Mouse (Mus musculus) liver, embryonic 16.5 days (tissue): ENCODE measurements at regions not wholly inside any gene's neighbourhood (a gene's known extent, or its start where the extent isn't known, plus 50 kb on each side); places are given as distances from the start of the nearest gene placed in this dataset.

Experiments
- ATAC-seq: fragments of 200-750 bp; cut with Nextera tagmentation; 2 replicates; pipeline ENCODE4 v1.8.0; 2017; ENCODE audit warnings: low read depth, mild to moderate bottlenecking, moderate number of reproducible peaks, moderate library complexity
- H3K27ac ChIP-seq: fragments of 300-500 bp; sonication (generic); 2 replicates; pipeline ENCODE4 v1.5.1; 2014; ENCODE audit warnings: mild to moderate bottlenecking, low read length
- H3K27me3 ChIP-seq: fragments of 300-500 bp; sonication (generic); 2 replicates; pipeline ENCODE4 v1.6.1; 2014; ENCODE audit warnings: low read depth, low read length, mixed read lengths; ENCODE audit not compliant: control insufficient read depth, insufficient read depth
- H3K36me3 ChIP-seq: fragments of 300-500 bp; sonication (generic); 2 replicates; pipeline ENCODE4 v1.6.1; 2014; ENCODE audit warnings: mild to moderate bottlenecking; ENCODE audit not compliant: control insufficient read depth, insufficient read depth
- H3K4me1 ChIP-seq: fragments of 300-500 bp; sonication (generic); 2 replicates; pipeline ENCODE4 v1.6.1; 2014; ENCODE audit warnings: low read depth, low read length, mixed read lengths; ENCODE audit not compliant: control insufficient read depth
- H3K4me2 ChIP-seq: fragments of 300-500 bp; sonication (generic); 2 replicates; pipeline ENCODE4 v1.6.1; 2014; ENCODE audit warnings: low read depth, low read length, mixed read lengths
- H3K4me3 ChIP-seq: fragments of 300-500 bp; sonication (generic); 2 replicates; pipeline ENCODE4 v1.5.1; 2014; ENCODE audit warnings: low read depth, mild to moderate bottlenecking, low read length
- H3K9ac ChIP-seq: fragments of 300-500 bp; sonication (generic); 2 replicates; pipeline ENCODE4 v1.6.1; 2014; ENCODE audit warnings: low read depth, low read length
- H3K9me3 ChIP-seq: fragments of 300-500 bp; sonication (generic); replicated peaks from 2 replicates; pipeline ENCODE4 v1.6.1; 2016; ENCODE audit warnings: low read length; ENCODE audit not compliant: control insufficient read depth
- WGBS: fragments of 180-500 bp; shearing (Covaris S2); extraction: QIAGEN DNeasy Blood & Tissue Kit; methylation state at CpG from one replicate; pipeline ENCODE4 v1.1.7; 2014; ENCODE audit not compliant: insufficient replicate concordance; 5-methylcytosine and 5-hydroxymethylcytosine counted together

DNA sequence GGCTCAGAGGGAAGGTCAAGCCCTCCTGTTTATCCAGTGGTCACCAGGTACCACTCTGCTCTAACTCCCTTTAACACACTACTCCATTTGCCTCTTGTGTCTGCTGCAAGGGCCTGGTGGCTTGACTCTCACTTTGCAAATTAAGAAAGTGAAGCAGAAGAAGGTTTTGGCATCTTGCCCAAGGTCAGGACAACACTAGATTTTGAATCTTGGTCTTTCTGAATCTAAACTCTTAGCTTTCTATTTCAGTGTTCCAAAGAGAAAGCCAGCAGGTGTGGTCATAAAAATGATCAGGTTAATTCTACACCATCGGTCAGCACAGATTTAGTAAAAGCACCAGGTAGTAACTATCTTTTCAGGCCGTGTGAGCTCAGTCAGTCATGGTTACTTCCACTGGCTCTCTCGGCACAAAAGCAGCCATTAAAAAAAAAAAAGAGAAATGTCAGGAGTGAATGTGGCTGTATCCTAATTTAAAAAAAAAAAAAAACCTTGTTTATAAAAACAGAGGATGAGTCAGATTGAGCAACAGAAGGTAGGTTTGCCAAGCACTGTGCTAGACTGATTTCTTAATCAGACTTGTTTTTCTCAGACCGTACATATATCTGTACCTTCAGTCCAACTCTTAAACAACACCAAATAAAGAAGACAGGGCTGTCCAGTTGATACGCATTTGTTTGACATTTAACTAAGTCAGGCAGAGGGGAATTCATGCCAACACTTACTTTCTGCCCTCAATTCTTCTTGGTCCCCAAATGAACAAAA is 403.6 kb upstream of the Rgma start:
- no peak overlapping the region for H3K9ac ChIP-seq
- no peaks in the 10 kb centered on the region for H3K27me3 ChIP-seq
- no peak overlapping the region for H3K4me2 ChIP-seq
- no peak for ATAC-seq
- no peak overlapping the region for H3K27ac ChIP-seq
- H3K36me3 ChIP-seq: no peaks in the 10 kb centered on the region
- H3K4me1 ChIP-seq: no peaks in the 10 kb centered on the region
- 59% methylated on average over 5 of the region's 5 CpGs for WGBS
- H3K9me3 ChIP-seq: no peaks in the 10 kb centered on the region
- H3K4me3 ChIP-seq: no peak overlapping the region

DNA sequence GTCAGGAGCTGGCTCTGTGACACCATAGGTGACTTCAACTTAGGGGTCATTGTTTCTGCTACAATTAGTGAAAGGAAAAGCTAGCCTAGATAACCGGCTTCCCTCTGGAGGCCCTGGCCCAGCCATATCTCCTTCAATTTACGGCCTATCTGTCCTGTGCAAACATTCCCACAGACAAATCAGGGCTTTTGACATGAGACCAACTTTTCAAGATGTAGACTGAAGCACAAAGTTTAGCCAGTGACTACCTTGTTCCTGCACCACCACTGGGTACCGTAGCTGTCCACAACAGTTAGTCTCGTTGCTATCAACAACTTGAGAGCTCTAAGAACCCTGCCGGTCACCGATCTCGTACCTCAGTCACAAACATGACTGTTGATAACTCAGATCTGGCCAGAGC is 402.9 kb upstream of the Rgma start:
- Histone ChIP-seq H3K4me2 (no peak overlapping the region), H3K9me3 (no peaks in the 10 kb centered on the region), H3K4me1 (no peaks in the 10 kb centered on the region), H3K27me3 (no peaks in the 10 kb centered on the region), H3K36me3 (no peaks in the 10 kb centered on the region), H3K4me3 (no peak overlapping the region), H3K27ac (no peak overlapping the region), H3K9ac (no peak overlapping the region)
- 58% methylated on average over 7 of the region's 7 CpGs for WGBS
- no peak for ATAC-seq

DNA sequence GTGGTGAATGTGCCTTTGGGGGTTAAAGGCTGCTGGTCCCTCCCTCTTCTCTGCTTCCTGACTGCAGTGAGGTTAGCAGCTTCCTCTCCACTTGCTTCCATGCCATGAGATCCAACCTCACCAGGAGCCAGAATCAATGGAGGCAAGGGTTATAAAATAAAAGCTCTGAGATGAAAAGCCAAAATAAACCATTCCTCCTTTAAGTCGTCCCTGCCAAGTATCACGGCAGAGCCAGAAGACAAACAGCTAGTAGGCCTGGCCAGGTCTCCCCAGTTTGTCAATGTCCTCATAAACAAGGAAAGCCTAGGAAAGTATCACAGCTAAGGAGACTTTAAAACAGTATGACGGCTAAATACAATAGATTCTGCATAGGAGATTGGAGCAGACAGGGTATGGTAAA is 401.5 kb upstream of the Rgma start:
- 64% methylated on average over 3 of the region's 3 CpGs for WGBS

DNA sequence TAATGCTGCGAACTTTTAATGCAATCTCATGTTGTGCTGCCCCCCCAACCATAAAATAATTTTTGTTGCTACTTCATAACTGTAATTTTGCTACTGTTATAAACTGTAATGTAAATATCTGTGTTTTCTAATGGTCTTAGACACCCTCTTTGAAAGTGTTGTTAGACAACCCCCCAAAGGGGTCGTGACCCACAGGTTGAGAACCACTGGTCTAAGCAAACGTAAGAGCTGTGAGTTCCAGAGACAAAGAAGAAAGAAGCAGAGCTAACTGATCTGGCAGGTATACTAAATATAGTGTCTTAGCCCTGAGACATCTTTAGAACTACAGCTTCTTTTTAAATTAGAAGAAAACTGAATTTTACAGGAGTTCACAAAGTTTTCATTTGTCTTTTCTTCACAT is 400.9 kb upstream of the Rgma start:
- H3K4me2 ChIP-seq: no peak overlapping the region
- WGBS: 57% methylated on average over 3 of the region's 3 CpGs
- H3K4me1 ChIP-seq: no peaks in the 10 kb centered on the region
- H3K27me3 ChIP-seq: no peaks in the 10 kb centered on the region
- no peak overlapping the region for H3K27ac ChIP-seq
- H3K4me3 ChIP-seq: no peak overlapping the region
- ATAC-seq: no peak
- no peaks in the 10 kb centered on the region for H3K9me3 ChIP-seq
- H3K36me3 ChIP-seq: no peaks in the 10 kb centered on the region
- H3K9ac ChIP-seq: no peak overlapping the region

More for the DNA sequence above, 401.5 kb upstream of the Rgma start:
- Histone ChIP-seq H3K27me3 (no peaks in the 10 kb centered on the region), H3K4me3 (no peak overlapping the region), H3K4me2 (no peak overlapping the region), H3K9me3 (no peaks in the 10 kb centered on the region), H3K27ac (no peak overlapping the region), H3K4me1 (no peaks in the 10 kb centered on the region), H3K36me3 (no peaks in the 10 kb centered on the region), H3K9ac (no peak overlapping the region)
- ATAC-seq: no peak

DNA sequence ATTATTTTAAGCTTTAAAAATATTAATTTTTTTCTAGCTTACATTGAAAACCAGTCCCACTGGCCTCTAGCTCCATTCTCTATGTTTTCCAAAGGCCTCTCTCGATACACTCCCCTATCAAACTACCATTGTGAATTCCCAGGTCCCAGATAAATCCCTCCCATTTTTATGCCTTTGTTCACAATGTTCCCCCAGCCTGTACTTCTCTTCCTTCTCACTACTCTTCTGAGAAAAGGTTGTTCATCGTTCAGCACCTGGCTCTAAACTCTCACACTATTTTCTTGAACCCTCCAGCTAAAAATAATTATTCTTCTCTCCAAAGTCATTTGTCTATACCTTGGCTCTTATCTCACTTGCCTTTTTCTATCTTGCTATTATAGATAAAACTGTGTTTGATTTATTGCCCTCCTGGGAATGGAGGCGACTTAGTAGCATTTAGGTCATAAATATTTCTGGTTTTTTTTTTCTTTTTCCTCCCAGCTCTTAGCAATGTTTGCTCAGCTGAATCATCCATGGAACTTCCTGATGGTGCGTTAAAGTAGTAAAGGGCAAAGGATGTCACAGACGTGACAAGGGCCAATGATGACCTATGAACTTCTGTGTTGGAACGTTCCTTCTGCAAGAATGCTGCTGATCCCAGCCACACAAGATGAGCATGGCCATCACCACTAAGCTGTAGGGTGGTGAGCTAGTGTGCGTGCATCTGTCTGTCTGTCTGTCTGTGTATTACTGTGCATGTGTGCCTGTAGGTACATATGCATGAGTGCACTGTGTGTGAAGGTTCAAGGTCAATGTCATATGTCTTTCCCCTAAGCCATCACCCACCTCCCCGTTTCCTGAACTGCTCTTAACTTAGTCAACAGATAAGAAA is 384.5 kb upstream of the Rgma start:
- H3K4me1 ChIP-seq: no peaks in the 10 kb centered on the region
- no peak overlapping the region for H3K27ac ChIP-seq
- H3K36me3 ChIP-seq: no peaks in the 10 kb centered on the region
- H3K27me3 ChIP-seq: no peaks in the 10 kb centered on the region
- no peaks in the 10 kb centered on the region for H3K9me3 ChIP-seq
- H3K4me2 ChIP-seq: no peak overlapping the region
- no peak overlapping the region for H3K9ac ChIP-seq
- 39% methylated on average over 8 of the region's 8 CpGs for WGBS
- H3K4me3 ChIP-seq: no peak overlapping the region
- no peak for ATAC-seq

DNA sequence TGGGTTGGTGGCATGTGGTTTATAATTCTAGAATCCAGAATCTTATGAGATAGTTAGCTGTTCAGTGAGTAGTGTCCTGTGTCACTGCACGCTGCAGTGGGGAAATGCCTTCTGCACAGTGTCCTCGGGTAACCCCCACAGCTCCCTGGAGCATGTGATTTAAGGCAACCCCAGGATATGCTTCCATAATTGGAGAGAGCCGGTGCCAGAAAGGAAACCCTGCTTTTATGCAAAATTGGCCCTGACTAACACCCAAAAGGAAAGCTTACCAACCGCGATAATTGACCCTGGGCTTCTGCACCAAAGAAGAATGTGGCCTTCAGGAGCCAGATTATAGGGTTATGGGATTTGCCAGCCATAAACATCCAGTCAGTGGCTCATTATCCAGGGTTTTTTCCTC is 376.9 kb upstream of the Rgma start:
- 50% methylated on average over 5 of the region's 5 CpGs for WGBS
- Histone ChIP-seq H3K9ac (no peak overlapping the region), H3K9me3 (no peaks in the 10 kb centered on the region), H3K4me3 (no peak overlapping the region), H3K27ac (no peak overlapping the region), H3K4me2 (no peak overlapping the region), H3K36me3 (no peaks in the 10 kb centered on the region), H3K27me3 (no peaks in the 10 kb centered on the region), H3K4me1 (no peaks in the 10 kb centered on the region)
- no peak for ATAC-seq

DNA sequence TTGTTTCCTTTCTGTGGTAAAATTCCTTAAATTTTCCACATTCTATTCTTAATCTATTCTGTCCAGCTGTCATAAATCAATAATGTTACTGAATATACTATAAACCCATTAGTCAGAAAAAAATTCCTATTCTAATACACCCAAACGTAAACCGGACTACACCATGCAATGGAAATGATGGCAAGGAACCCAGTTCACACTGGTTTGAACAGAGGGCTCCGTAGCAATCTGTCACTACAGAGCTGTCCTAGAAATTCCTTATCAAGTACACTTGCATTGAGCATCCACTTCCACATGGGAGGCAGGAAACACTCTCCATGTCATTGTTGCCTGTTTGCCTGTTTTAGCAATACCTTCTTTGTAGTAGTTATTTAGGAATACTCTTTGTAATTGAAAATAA is 356.2 kb upstream of the Rgma start:
- no peak for ATAC-seq
- no peaks in the 10 kb centered on the region for H3K9me3 ChIP-seq
- no peak overlapping the region for H3K9ac ChIP-seq
- H3K36me3 ChIP-seq: no peaks in the 10 kb centered on the region
- no peak overlapping the region for H3K27ac ChIP-seq
- no peaks in the 10 kb centered on the region for H3K4me1 ChIP-seq
- WGBS: 55% methylated on average over 3 of the region's 3 CpGs
- H3K4me3 ChIP-seq: no peak overlapping the region
- H3K4me2 ChIP-seq: no peak overlapping the region
- H3K27me3 ChIP-seq: no peaks in the 10 kb centered on the region

DNA sequence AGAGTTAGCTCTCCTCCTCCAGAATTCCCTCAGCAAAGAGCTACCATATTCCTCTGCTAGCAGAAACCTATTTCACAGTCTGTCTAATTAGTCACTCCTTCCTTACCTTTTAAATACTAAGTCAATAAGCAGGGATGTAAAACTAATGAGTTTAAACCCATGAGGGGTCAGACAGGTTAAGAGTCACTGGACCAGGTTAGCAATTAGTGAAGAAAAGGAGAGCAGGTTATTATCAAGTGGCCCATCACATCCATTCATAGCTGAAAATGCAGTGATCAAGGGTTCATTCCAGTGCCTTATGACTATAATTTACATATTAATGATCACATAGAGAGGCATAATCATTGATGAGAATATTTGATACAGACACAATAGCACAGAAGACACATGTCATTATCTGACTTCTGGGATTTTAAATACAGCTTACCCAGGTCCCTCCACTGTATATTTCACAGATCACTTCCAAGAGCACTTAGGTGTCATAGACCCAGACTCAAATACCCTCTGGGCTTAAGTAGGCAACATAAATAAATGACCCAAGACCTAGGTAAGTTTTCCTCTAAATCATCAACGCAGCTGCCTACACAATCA is 355.4 kb upstream of the Rgma start:
- no peak for ATAC-seq
- H3K27me3 ChIP-seq: no peaks in the 10 kb centered on the region
- WGBS: 58% methylated on average over 1 of the region's 1 CpGs
- no peaks in the 10 kb centered on the region for H3K9me3 ChIP-seq
- no peak overlapping the region for H3K4me3 ChIP-seq
- H3K4me2 ChIP-seq: no peak overlapping the region
- H3K9ac ChIP-seq: no peak overlapping the region
- no peaks in the 10 kb centered on the region for H3K36me3 ChIP-seq
- no peak overlapping the region for H3K27ac ChIP-seq
- no peaks in the 10 kb centered on the region for H3K4me1 ChIP-seq

DNA sequence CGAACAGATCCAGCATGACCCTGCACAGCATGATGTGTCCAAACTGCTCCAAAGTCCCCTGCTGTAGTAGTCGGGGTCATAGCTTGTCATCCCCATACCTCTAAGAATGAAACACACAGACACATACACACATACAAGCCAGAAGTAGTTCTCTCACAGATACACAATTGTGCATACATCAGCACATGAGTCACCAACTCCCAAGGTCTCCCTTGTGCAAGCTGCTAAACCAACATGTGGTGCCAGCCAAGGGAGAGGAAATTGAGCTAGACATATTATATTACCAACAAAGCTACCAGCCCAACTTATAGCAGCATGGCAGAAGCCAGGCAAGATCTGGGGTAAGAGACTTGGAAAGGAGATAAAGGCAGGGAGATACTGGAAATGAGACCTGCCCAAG is 353.5 kb upstream of the Rgma start:
- Histone ChIP-seq H3K9ac (no peak overlapping the region), H3K27me3 (no peaks in the 10 kb centered on the region), H3K27ac (no peak overlapping the region), H3K36me3 (no peaks in the 10 kb centered on the region), H3K4me2 (no peak overlapping the region), H3K4me1 (no peaks in the 10 kb centered on the region), H3K9me3 (no peaks in the 10 kb centered on the region), H3K4me3 (no peak overlapping the region)
- ATAC-seq: no peak
- WGBS: 62% methylated on average over 2 of the region's 2 CpGs
